Mouse (Mus musculus): ENCODE measurements at regions not wholly inside any gene's neighbourhood (a gene's known extent, or its start where the extent isn't known, plus 50 kb on each side); places are given as distances from the start of the nearest gene placed in this dataset.
"Not testable (repeated sequence)": the region's sequence is repeated elsewhere in the genome, so short reads cannot be mapped to it uniquely, and the experiment has no call there.

DNA sequence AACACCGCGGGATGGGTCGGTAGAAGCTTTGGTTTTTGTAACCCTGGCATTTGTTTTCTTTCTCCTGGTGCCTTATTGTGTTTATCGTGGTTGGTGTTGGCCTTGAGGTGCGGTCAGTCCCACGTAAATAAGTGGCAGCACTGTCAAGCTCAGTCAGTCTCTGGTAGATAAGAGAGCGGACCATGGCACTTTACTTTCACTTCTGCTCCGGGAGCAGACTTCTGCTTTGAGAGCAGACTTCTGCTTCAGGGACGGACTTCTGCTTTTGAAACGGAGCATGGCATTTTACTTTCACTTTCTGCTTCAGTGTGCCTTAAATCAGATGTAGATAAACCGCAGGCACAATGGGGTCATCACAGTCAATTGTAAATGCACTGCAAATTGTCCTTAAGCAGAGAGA, 54.3 kb upstream of the Ccdc66 start:
- peak; percentile 20 for DNase-seq

- DNase-seq, result not testable (repeated sequence)
These were observed 53.7 kb upstream of the Ccdc66 start for GRCm38 (mm10) chr14:27561974-27562373.

GRCm38 (mm10) chr14:27560434-27560833, 52.2 kb upstream of the Ccdc66 start:
- peak; percentile 73 for DNase-seq

DNA sequence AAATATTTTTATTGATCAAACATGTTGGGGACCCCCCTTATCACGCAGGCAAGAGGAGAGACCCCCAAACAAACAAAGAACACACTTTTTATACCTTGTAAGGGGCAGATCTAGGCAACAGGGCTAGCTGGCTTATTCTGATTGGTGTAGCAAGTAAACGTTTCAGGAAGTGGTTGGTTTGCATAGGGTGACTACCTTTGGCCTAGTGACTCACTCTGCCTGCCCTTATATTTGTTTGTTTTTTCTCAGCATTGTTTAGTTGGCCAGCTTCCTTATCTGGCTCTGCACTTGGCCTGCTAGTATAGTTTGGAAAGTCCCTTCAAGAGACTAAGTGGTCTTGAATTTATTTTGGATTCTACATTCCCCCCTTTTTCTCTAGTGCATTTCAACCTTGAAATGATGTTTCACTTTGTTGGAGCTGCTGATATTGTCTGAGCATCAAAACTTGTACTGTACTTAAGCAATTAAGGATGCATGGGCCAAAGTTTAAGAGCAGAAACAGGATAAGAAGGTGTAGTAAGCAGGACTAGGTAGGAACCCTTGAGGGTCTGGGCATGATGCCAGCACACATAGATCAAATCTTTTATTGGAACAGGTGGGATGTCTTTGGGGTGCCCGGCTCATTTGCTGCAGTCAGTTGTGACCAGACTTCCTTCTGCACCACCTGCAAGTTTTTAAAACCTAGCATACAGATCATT, 50.7 kb upstream of the Ccdc66 start:
- DNase-seq, result no peak
